Mouse (Mus musculus): ENCODE results near the gene Olfr1303. TPM values are rescaled to one million over a fixed set of nuclear protein-coding genes. Genes with fewer than 3 reads are reported as not detected.

Olfr1303 gene
- not detected in 4 replicates for total RNA-seq (2023; ENCODE audit: inconsistent age)

DNA sequence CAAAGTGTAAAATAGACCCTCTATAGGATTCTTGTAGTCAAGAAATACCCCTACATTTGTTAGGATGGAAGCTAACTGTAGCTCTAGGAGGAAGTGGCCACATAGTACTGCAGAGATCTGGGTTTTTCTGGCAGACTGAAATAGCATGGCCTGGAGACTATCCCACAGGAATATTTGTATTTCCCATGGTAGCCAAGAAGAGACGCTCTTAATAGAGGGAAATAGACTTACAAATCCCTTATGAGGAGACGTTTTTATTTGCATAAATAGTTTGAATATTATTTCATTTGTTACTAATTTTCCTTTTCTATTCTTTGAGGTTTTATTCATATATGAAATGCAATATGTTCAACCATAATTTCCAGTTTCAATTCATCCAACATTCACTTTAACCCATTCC lies at the start of gene Olfr1303:
Gene Olfr1303, minus strand, starts transcription at position 101 of the 400 bp plus-strand sequence.

DNA sequence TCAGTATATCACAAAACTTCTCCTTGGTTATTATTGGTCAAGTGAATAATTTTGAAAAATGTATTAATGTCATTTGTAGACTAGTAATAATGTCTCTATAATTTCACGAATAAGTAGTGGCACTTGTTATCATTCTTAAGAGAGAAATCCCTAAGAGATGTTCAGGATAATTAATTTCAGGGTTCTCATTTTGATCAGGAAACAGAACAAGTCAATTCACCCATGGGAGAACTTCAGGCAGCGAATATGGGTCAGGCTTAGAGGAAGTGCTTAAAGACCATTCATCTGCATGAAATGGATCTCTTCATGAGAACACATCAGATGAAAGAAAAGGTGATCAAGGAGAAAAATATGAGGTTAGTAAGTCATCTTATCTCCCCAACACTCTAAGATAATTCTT lies 43.0 kb downstream of the Olfr1303 start, which contains the start of gene Olfr1302:
Gene Olfr1302, plus strand, starts transcription at position 301 of the 400 bp plus-strand sequence.

Other genes starting within 250 kb of the Olfr1303 start
- gene Olfr1297, start 193.8 kb downstream of the Olfr1303 start, total RNA-seq (2023; ENCODE audit: inconsistent age) = not detected in 4 replicates
- gene Olfr1298, start 171.1 kb downstream of the Olfr1303 start, total RNA-seq (2023; ENCODE audit: inconsistent age) = not detected in 4 replicates
- gene Olfr1299, start 158.9 kb downstream of the Olfr1303 start, total RNA-seq (2023; ENCODE audit: inconsistent age) = not detected in 4 replicates
- not detected in 4 replicates for gene Olfr1301, start 69.3 kb downstream of the Olfr1303 start, total RNA-seq (2023; ENCODE audit: inconsistent age)
- not detected in 4 replicates for gene Olfr1302, start 42.9 kb downstream of the Olfr1303 start, total RNA-seq (2023; ENCODE audit: inconsistent age)
- not detected in 4 replicates for gene Olfr1305, start 56.8 kb upstream of the Olfr1303 start, total RNA-seq (2023; ENCODE audit: inconsistent age)
- not detected in 4 replicates for gene Olfr1306, start 95.9 kb upstream of the Olfr1303 start, total RNA-seq (2023; ENCODE audit: inconsistent age)
- gene Olfr1307, start 129.1 kb upstream of the Olfr1303 start, total RNA-seq (2023; ENCODE audit: inconsistent age) = 0.03 TPM in 3 of 4 replicates, not detected in the other
- gene Olfr1308, start 144.6 kb upstream of the Olfr1303 start, total RNA-seq (2023; ENCODE audit: inconsistent age) = not detected in 4 replicates
- not detected in 4 replicates for gene Olfr1309, start 169.9 kb upstream of the Olfr1303 start, total RNA-seq (2023; ENCODE audit: inconsistent age)
- gene Olfr1310, start 192.4 kb upstream of the Olfr1303 start, total RNA-seq (2023; ENCODE audit: inconsistent age) = not detected in 4 replicates
- gene Olfr1311, start 204.1 kb upstream of the Olfr1303 start, total RNA-seq (2023; ENCODE audit: inconsistent age) = not detected in 4 replicates
- not detected in 4 replicates for gene Olfr1312, start 229.9 kb upstream of the Olfr1303 start, total RNA-seq (2023; ENCODE audit: inconsistent age)